Mouse (Mus musculus) limb, embryonic 11.5 days (tissue): ENCODE measurements around the gene Fbxl8. TPM values are rescaled to one million over a fixed set of nuclear protein-coding genes. Genes with fewer than 3 reads are reported as not detected.
A peak's percentile ranks its signal among the peaks of the same experiment; 100 is the strongest.

ENCODE experiments used
- ATAC-seq: fragments of 200-750 bp; cut with Nextera tagmentation; 2 replicates; pipeline ENCODE4 v1.8.0; 2017; ENCODE audit warnings: low read depth; ENCODE audit not compliant: insufficient number of reproducible peaks, low FRiP score, low TSS enrichment
- DNase-seq: peaks from one replicate; pipeline ENCODE4 v3.0.0-alpha.2; 2015; ENCODE audit warnings: low spot score
- H3K27ac ChIP-seq: fragments of 300-500 bp; sonication (generic); replicated peaks from 2 replicates; pipeline ENCODE4 v1.5.1; 2014; ENCODE audit warnings: low read depth, mild to moderate bottlenecking, low read length
- H3K27me3 ChIP-seq: fragments of 300-500 bp; sonication (generic); 2 replicates; pipeline ENCODE4 v1.6.1; 2014; ENCODE audit warnings: mild to moderate bottlenecking, low read length, mixed read lengths; ENCODE audit not compliant: control insufficient read depth, insufficient read depth
- H3K36me3 ChIP-seq: fragments of 300-500 bp; sonication (generic); 2 replicates; pipeline ENCODE4 v1.6.1; 2014; ENCODE audit warnings: mild to moderate bottlenecking, low read length, moderate library complexity, mixed read lengths; ENCODE audit not compliant: control insufficient read depth, insufficient read depth
- H3K4me1 ChIP-seq: fragments of 300-500 bp; sonication (generic); 2 replicates; pipeline ENCODE4 v1.6.1; 2014; ENCODE audit warnings: low read length, mixed read lengths; ENCODE audit not compliant: control insufficient read depth, insufficient read depth
- H3K4me2 ChIP-seq: fragments of 300-500 bp; sonication (generic); 2 replicates; pipeline ENCODE4 v1.6.1; 2014; ENCODE audit warnings: low read depth, mild to moderate bottlenecking, moderate library complexity; ENCODE audit not compliant: severe bottlenecking
- H3K4me3 ChIP-seq: fragments of 300-500 bp; sonication (generic); 2 replicates; pipeline ENCODE4 v1.5.1; 2014; ENCODE audit warnings: low read depth, low read length
- H3K9ac ChIP-seq: fragments of 300-500 bp; sonication (generic); 2 replicates; pipeline ENCODE4 v1.6.1; 2014; ENCODE audit warnings: mild to moderate bottlenecking, low read length
- H3K9me3 ChIP-seq: fragments of 300-500 bp; sonication (generic); 2 replicates; pipeline ENCODE4 v1.6.1; 2016; ENCODE audit warnings: low read length; ENCODE audit not compliant: control insufficient read depth
- WGBS: fragments of 180-500 bp; shearing (Covaris S2); extraction: QIAGEN DNeasy Blood & Tissue Kit; methylation state at CpG from one replicate; pipeline ENCODE4 v1.1.7; 2014; 5-methylcytosine and 5-hydroxymethylcytosine counted together
- polyA plus RNA-seq: library from polyadenylated mRNA; unstranded; fragments of >200 nt; fragmentation: Nextera tagmentation; extraction: Ambion mirVana; gene quantifications from 2 replicates; pipeline ENCODE4 v1.2.1, GENCODE M21; 2014

The Fbxl8 gene
- polyA plus RNA-seq, 1 experiment from 2014 or later, result 1.3 TPM

DNA sequence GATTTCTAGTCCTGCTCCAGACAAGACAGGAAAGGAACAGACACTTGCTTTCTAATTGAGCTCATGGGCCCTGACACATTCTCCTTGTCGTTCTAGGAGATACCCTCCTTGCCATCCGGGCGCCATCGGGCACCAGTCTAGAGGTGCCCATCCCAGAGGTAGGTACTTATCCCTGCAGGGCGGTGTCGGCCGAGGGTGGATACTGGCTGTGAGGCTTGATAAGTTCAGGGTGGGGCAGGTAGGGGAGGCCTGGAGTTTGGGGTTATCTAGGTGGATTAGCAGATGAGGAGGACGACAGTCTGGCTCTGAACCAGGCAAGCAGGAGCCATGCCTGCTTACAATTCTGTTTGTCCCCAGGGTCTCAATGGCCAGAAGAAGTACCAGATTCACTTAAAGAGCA is 35.5 kb downstream of the Fbxl8 start:
- no peak overlapping the region for H3K4me3 ChIP-seq

DNA sequence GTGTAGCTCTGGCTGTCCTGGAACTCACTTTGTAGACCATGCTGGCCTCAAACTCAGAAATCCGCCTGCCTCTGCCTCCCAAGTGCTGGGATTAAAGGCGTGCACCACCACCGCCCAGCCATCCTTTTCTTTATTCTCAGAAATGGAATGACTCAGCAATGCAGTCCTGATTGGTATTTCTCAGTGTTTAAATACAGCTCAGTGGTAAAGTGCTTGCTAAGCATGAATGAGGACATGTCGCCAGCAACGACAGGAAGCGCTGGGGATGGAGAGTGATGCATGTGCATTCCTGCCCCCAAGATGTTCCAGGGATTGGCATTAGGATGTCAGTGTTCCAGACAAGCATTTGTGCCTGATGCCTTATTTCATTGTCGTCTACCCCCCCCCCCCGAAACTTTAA is 38.9 kb downstream of the Fbxl8 start:
- Histone ChIP-seq H3K4me1 (peaks cover 18% of the 10 kb centered on the region), H3K27me3 (no peaks in the 10 kb centered on the region), H3K9ac (no peak overlapping the region), H3K4me3 (no peak overlapping the region), H3K36me3 (peaks cover 26% of the 10 kb centered on the region), H3K27ac (no peak overlapping the region), H3K4me2 (no peak overlapping the region), H3K9me3 (no peaks in the 10 kb centered on the region)
- ATAC-seq, result no peak
- WGBS, result 92% methylated on average over 8 of the region's 8 CpGs
- no peak for DNase-seq

More for the DNA sequence above, 35.5 kb downstream of the Fbxl8 start:
- Histone ChIP-seq H3K9me3 (no peaks in the 10 kb centered on the region), H3K36me3 (peaks cover 22% of the 10 kb centered on the region; the same call in 1 of the 2 replicates), H3K27me3 (no peaks in the 10 kb centered on the region), H3K9ac (no peak overlapping the region), H3K27ac (no peak overlapping the region), H3K4me2 (no peak overlapping the region), H3K4me1 (peaks cover 10% of the 10 kb centered on the region)
- ATAC-seq, result no peak
- DNase-seq, result no peak
- WGBS, result 91% methylated on average over 8 of the region's 8 CpGs

DNA sequence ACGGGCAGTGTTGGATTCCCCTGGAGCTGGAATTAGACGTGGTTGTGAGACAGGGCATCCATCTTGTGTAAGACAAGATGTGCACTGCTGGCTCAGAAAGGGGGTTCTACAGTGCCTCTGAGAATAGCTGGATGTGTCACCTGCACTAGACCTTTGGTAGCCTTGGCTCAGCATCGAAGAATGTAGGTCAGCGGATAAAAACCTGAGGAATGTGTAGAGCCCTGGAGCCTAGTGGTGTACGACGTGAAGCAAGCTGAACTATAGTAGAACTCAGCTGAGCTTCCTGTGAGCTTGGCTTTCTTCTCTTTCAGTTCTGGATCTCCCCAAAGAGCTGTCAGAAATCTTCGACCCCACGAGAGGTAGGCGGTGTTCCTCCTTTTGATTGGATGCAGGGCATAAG is 39.4 kb downstream of the Fbxl8 start:
- no peak for ATAC-seq
- no peak for DNase-seq
- Histone ChIP-seq H3K9ac (no peak overlapping the region), H3K36me3 (peaks cover 31% of the 10 kb centered on the region), H3K4me3 (no peak overlapping the region), H3K27me3 (no peaks in the 10 kb centered on the region), H3K27ac (no peak overlapping the region), H3K4me2 (no peak overlapping the region), H3K9me3 (no peaks in the 10 kb centered on the region), H3K4me1 (peaks cover 13% of the 10 kb centered on the region)
- 85% methylated on average over 9 of the region's 9 CpGs for WGBS

DNA sequence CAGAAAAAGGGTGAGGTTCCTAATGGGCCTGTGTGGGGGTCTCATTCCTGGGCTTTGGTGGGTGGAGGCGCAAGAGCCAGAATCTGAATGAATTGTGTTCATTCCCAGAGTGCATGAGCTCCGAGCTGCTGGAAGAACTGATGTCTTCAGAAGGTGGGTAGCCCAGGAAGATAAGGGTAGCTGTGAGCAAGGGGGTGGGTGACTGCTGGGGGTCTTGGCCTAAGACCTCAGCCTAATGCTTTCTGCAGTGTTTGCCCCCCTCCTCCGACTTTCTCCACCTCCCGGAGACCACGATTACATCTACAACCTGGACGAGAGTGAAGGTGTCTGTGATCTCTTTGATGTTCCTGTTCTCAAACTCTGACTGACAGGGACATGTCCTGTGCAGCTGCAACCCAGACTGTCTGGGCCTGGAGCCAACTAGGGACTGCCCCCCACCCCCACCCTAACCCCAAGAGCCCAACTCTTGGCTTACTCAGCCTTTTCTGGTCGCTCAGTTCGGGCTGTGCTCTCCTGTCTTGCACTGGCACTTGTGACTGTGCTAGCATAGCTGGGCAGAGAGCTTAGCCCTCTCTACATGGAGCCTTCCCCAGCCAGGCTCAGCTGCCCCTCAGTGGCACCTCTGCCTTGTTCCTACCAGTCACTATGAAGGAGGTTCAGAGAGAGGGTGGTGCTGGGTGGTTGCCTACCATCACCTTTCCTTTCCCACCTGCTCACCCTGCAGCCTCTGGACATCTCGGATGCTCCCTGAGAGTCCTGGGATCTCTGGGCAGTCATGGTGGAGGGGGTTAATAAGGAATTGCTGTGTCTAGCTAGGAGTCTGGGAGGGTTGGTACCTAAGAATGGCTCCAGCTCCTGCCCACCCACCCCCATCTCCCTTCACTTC is 40.1 kb downstream of the Fbxl8 start:
- H3K9me3 ChIP-seq, result no peaks in the 10 kb centered on the region
- H3K4me2 ChIP-seq, result no peak overlapping the region
- H3K36me3 ChIP-seq, result peaks cover 31% of the 10 kb centered on the region
- H3K4me3 ChIP-seq, result no peak overlapping the region
- 0 out of 2 replicates have a peak overlapping the region, but pooled peaks have one; percentile 21 for H3K27ac ChIP-seq
- H3K9ac ChIP-seq, result no peak overlapping the region
- H3K27me3 ChIP-seq, result no peaks in the 10 kb centered on the region
- WGBS, result 74% methylated on average over 9 of the region's 9 CpGs
- ATAC-seq, result no peak
- no peak for DNase-seq
- H3K4me1 ChIP-seq, result peaks cover 12% of the 10 kb centered on the region

DNA sequence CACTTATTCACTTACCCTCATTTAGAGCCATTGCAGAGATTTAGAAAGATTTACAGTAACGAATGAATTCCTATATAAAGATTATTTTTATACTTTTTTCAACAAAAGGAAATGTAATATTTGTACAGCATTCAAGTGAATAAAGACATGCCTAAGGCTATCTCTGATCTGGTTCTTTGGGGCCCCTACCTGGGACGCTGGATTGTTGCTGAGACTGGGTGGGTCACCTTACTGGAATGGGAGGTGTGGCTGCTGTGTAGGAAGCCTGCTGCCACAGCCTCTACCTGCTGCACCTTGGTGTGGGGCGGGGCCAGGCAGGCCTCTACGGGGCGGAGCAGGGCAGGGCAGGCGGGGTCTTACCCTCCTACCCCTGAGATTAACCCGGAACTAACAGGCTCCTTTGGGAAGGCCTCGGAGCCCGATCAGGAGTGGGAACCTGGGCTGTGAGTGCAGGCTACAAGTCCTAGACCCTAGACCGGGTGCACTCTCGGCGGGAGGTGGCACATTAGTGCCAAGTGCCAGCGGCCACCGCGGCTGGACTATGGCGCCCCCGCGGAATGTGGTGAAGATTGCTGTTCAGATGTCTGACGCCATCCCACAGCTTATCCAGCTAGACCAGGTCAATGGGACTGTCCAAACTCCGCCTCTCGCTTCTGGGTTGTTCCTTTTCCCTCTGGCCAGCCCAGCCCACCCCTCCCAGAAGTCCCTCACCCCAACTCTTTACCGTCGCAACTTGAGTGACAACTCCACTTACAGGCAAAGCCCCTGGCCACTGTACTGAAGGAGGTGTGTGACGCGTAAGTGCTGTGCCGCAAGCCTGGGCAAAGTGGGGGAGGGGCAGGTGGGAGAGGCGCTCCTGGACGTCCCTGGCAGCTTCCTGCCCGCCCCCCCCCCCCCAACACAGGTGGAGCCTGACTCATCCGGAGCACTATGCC is 41.0 kb downstream of the Fbxl8 start, which contains the start of gene Elmo3:
TSS of gene Elmo3 (plus strand) at position 391 of the 935 bp plus-strand sequence.
- no peaks in the 10 kb centered on the region for H3K27me3 ChIP-seq
- H3K9ac ChIP-seq, result peak within 1 kb of the TSS; percentile 48; the same call in 1 of the 2 replicates
- peak within 1 kb of the TSS; percentile 58 for H3K4me2 ChIP-seq
- peak within 1 kb of the TSS; percentile 52; the same call in 1 of the 2 replicates for H3K27ac ChIP-seq
- ATAC-seq, result peak; percentile 40; the same call in 1 of the 2 replicates
- DNase-seq, result peak; percentile 75
- peak within 1 kb of the TSS; percentile 15 for H3K4me3 ChIP-seq
- H3K36me3 ChIP-seq, result peaks cover 24% of the 10 kb centered on the region
- H3K4me1 ChIP-seq, result peaks cover 12% of the 10 kb centered on the region
- no peaks in the 10 kb centered on the region for H3K9me3 ChIP-seq
- WGBS, result 7% methylated on average over 29 of the region's 30 CpGs

DNA sequence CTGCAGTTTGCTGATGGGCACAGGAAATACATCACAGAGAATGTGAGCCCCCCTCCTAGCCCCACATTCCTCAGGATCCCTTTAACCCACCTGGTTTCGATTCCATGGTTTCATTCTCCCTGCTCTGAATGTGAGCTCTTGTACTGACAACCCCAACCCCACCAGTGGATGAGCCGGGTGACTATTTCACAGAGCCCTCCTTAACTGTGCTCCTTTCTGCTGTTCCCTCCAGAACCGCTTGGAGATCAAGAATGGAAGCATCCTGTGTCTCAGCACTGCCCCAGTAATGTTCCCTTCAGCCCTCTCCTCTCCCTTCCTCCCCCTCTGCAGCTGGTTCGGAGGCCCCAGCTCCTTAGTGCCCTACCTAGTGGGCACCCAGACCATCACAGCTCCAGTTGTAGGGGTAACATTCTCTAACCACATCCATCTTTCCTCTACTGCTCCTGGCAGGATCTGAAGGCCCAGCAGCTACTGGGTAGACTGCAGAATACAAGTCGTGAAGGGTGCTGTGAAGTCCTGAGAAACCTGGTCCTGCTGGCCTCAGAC is 41.8 kb downstream of the Fbxl8 start:
- peak overlapping the region; percentile 52; the same call in 1 of the 2 replicates for H3K27ac ChIP-seq
- ATAC-seq (peak; percentile 13; the same call in 1 of the 2 replicates), DNase-seq (peak; percentile 33)
- 47% methylated on average over 5 of the region's 5 CpGs for WGBS
- H3K4me1 ChIP-seq, result peaks cover 12% of the 10 kb centered on the region
- peaks cover 18% of the 10 kb centered on the region for H3K36me3 ChIP-seq
- peak overlapping the region; percentile 15 for H3K4me3 ChIP-seq
- H3K27me3 ChIP-seq, result no peaks in the 10 kb centered on the region
- H3K9me3 ChIP-seq, result no peaks in the 10 kb centered on the region
- peak overlapping the region; percentile 58 for H3K4me2 ChIP-seq
- H3K9ac ChIP-seq, result 0 out of 2 replicates have a peak overlapping the region, but pooled peaks have one; percentile 48

DNA sequence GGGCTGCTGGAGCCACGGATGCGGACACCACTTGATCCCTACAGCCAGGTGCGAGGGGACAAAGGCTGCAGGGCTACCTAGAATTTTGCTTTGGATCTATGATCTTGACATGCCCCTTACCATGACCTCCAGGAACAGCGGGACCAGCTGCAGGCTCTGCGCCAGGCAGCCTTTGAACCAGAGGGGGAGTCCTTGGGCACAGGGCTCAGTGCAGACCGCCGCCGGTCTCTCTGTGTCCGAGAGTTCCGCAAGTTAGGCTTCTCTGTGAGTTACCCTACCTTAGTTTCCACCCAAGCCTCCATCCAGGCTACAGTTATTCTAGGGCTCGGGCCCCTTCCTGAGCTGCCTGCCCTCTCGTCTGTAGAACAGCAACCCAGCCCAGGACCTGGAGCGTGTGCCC is 43.2 kb downstream of the Fbxl8 start:
- WGBS, result 94% methylated on average over 13 of the region's 13 CpGs

DNA sequence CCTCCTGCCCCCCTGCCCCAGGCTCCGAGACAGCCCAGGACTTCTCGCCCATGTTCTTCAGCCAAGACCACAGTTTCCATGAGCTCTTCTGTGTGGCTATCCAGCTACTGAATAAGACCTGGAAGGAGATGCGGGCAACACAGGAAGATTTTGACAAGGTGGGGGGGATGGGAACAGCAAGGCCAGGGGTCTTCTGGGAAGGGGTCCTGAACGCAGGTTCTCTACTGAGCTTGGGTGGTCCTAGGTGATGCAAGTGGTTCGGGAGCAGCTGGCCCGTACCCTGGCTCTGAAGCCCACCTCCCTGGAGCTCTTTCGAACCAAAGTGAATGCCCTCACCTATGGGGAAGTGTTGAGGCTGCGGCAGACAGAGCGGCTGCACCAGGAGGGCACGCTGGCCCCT is 44.0 kb downstream of the Fbxl8 start:
- ATAC-seq (no peak), DNase-seq (no peak)
- 95% methylated on average over 10 of the region's 10 CpGs for WGBS
- H3K4me2 ChIP-seq, result no peak overlapping the region
- no peak overlapping the region for H3K4me3 ChIP-seq
- H3K9ac ChIP-seq, result no peak overlapping the region
- H3K36me3 ChIP-seq, result peaks cover 17% of the 10 kb centered on the region
- H3K27ac ChIP-seq, result no peak overlapping the region
- peaks cover 12% of the 10 kb centered on the region for H3K4me1 ChIP-seq
- H3K9me3 ChIP-seq, result no peaks in the 10 kb centered on the region
- no peaks in the 10 kb centered on the region for H3K27me3 ChIP-seq

More for the DNA sequence above, 43.2 kb downstream of the Fbxl8 start:
- no peak for DNase-seq
- no peaks in the 10 kb centered on the region for H3K27me3 ChIP-seq
- H3K4me3 ChIP-seq, result no peak overlapping the region
- ATAC-seq, result no peak
- H3K9me3 ChIP-seq, result no peaks in the 10 kb centered on the region
- no peak overlapping the region for H3K9ac ChIP-seq
- no peak overlapping the region for H3K27ac ChIP-seq
- H3K36me3 ChIP-seq, result peaks cover 15% of the 10 kb centered on the region
- no peak overlapping the region for H3K4me2 ChIP-seq
- peaks cover 12% of the 10 kb centered on the region for H3K4me1 ChIP-seq
